Mouse (Mus musculus) liver, postnatal 0 days (tissue): Measurements from ENCODE around the gene Hnrnpll.

Experiments used
- CTCF ChIP-seq: sonication (generic); IDR thresholded peaks from 2 replicates; pipeline ENCODE4 v1.5.1; 2016; ENCODE audit warnings: antibody characterized with exemption, low read depth
- EP300 ChIP-seq: IDR thresholded peaks from 2 replicates; pipeline ENCODE4 v1.6.1; 2016; ENCODE audit warnings: antibody characterized with exemption, low read depth, mild to moderate bottlenecking

GRCm38 (mm10) chr17:79999631-80000030 lies 62.5 kb downstream of the Hnrnpll start:
- TF ChIP-seq CTCF (no peak), EP300 (no peak)
